27 mouse cellular contexts compared by ENCODE assay signal in genomic region chr9:59947271-59947670, GRCm38 (mm10). TPM values are rescaled to one million over a fixed set of nuclear protein-coding genes. Genes with fewer than 3 reads are reported as not detected.
"Had no signal": no experiment of that assay in that cellular context is flagged by ENCODE, and none has a peak within 500 bp of the region (broad histone marks: within the 10 kb centered on the region; RNA-seq: fewer than 3 reads in every experiment).

No protein-coding gene starts in this region.

- H3K27ac ChIP-seq: kidney, postnatal 0 days; left cerebral cortex, adult 2 months; limb, embryonic 10.5 days; limb, embryonic 13.5 days; liver, embryonic 12.5 days; liver, embryonic 15.5 days; lung, embryonic 15.5 days had no signal

- H3K4me2 ChIP-seq: limb, embryonic 13.5 days; liver, embryonic 12.5 days; liver, embryonic 15.5 days; lung, embryonic 15.5 days; midbrain, embryonic 11.5 days had no signal

- DNase-seq: kidney, adult 18-20 months; kidney, adult 9 months; kidney, postnatal 36 days; layer of hippocampus, postnatal 36 days; liver; lung, postnatal 10 days; lung, postnatal 36 days; midbrain, embryonic 14.5 days; thymus, adult 18-20 months; thymus, postnatal 14 days had no signal

- H3K27me3 ChIP-seq: limb, embryonic 13.5 days; lung, embryonic 15.5 days had no signal

- H3K9me3 ChIP-seq: limb, embryonic 10.5 days; limb, embryonic 13.5 days; liver, embryonic 12.5 days; liver, embryonic 15.5 days; lung, embryonic 15.5 days had no signal

- H3K9ac ChIP-seq: limb, embryonic 13.5 days; liver, embryonic 12.5 days; liver, embryonic 15.5 days; lung, embryonic 15.5 days had no signal

- H3K4me3 ChIP-seq: left cerebral cortex, adult 2 months; limb, embryonic 10.5 days; limb, embryonic 13.5 days; liver, embryonic 12.5 days; liver, embryonic 15.5 days; lung, embryonic 15.5 days had no signal

- H3K4me1 ChIP-seq: liver, embryonic 12.5 days; liver, embryonic 15.5 days had no signal

- H3K36me3 ChIP-seq: limb, embryonic 10.5 days; limb, embryonic 13.5 days; liver, embryonic 12.5 days; liver, embryonic 15.5 days; lung, embryonic 15.5 days had no signal

- ATAC-seq: liver, embryonic 12.5 days had no signal

RNA-seq across cellular contexts. Expression of gene Nr2e3, which starts 13.2 kb away (rescaled TPM):
- total RNA-seq: layer of hippocampus, adult 8-10 months; layer of hippocampus, postnatal 10 days; layer of hippocampus, postnatal 36 days; left cerebral cortex, adult 2 months; left cerebral cortex, postnatal 14 days; megakaryocyte progenitor cell, adult 5-6 weeks; megakaryocyte-erythroid progenitor cell, adult 5-6 weeks; midbrain, postnatal 0 days had no signal
- polyA plus RNA-seq: kidney, postnatal 0 days; liver, embryonic 12.5 days; liver, embryonic 15.5 days; lung, embryonic 15.5 days; midbrain, embryonic 11.5 days; midbrain, embryonic 14.5 days; midbrain, postnatal 0 days; neural tube, embryonic 11.5 days; neural tube, embryonic 14.5 days; spleen, adult 2 months had no signal
